Mouse (Mus musculus) urinary bladder, adult 18-20 months (tissue): ENCODE data around the gene 4930455H04Rik.

Source experiments
- DNase-seq, 2 experiments: peaks; one replicate each; pipeline ENCODE4 v3.0.0; 2022; ENCODE audit warnings: low spot score in 2 of 2, mixed read lengths in 2 of 2

4930455H04Rik gene

GRCm38 (mm10) chr3:116967436-116967835 is 631 bp upstream of the 4930455H04Rik start:
- no peak for DNase-seq

GRCm38 (mm10) chr3:116968540-116968997 is 502 bp downstream of the 4930455H04Rik start, which contains the start of gene Palmd:
TSS of gene Palmd (minus strand) at chr3:116968987.
- DNase-seq: peak in 1 of 2 experiments; percentile 39

- DNase-seq: no peak
These were observed 936 bp downstream of the 4930455H04Rik start for GRCm38 (mm10) chr3:116969003-116969402.

GRCm38 (mm10) chr3:116969786-116970185 is 1.7 kb downstream of the 4930455H04Rik start:
- no peak for DNase-seq

GRCm38 (mm10) chr3:116981811-116982575 is 13.9 kb downstream of the 4930455H04Rik start:
- DNase-seq: no peak

GRCm38 (mm10) chr3:116985042-116985455 is 17.0 kb downstream of the 4930455H04Rik start:
- DNase-seq: no peak

GRCm38 (mm10) chr3:116985741-116986140 is 17.7 kb downstream of the 4930455H04Rik start:
- DNase-seq: no peak

- DNase-seq: no peak
These were observed 18.4 kb downstream of the 4930455H04Rik start for GRCm38 (mm10) chr3:116986451-116986850.

- no peak for DNase-seq
These were observed 20.2 kb downstream of the 4930455H04Rik start for GRCm38 (mm10) chr3:116988221-116988620.

GRCm38 (mm10) chr3:116991180-116991579 is 23.1 kb downstream of the 4930455H04Rik start:
- no peak for DNase-seq

- no peak for DNase-seq
These were observed 24.9 kb downstream of the 4930455H04Rik start for GRCm38 (mm10) chr3:116993011-116993410.

- no peak for DNase-seq
These were observed 33.8 kb downstream of the 4930455H04Rik start for GRCm38 (mm10) chr3:117001686-117002485.

- DNase-seq: no peak
These were observed 35.3 kb downstream of the 4930455H04Rik start for GRCm38 (mm10) chr3:117003379-117003778.

- no peak for DNase-seq
These were observed 38.6 kb downstream of the 4930455H04Rik start for GRCm38 (mm10) chr3:117006636-117007035.

- DNase-seq: no peak
These were observed 39.3 kb downstream of the 4930455H04Rik start for GRCm38 (mm10) chr3:117007340-117007739.

GRCm38 (mm10) chr3:117010182-117010581 is 42.1 kb downstream of the 4930455H04Rik start:
- DNase-seq: no peak

- no peak for DNase-seq
These were observed 52.3 kb downstream of the 4930455H04Rik start for GRCm38 (mm10) chr3:117020319-117020718.

GRCm38 (mm10) chr3:117021907-117022306 is 53.8 kb downstream of the 4930455H04Rik start:
- no peak for DNase-seq

GRCm38 (mm10) chr3:117024111-117024510 is 56.0 kb downstream of the 4930455H04Rik start:
- DNase-seq: no peak

- DNase-seq: no peak
These were observed 56.5 kb downstream of the 4930455H04Rik start for GRCm38 (mm10) chr3:117024557-117024956.

- no peak for DNase-seq
These were observed 57.4 kb downstream of the 4930455H04Rik start for GRCm38 (mm10) chr3:117025421-117025820.
